Mouse (Mus musculus) layer of hippocampus, adult 6 months (tissue): ENCODE measurements around the gene Eya3. TPM values are rescaled to one million over a fixed set of nuclear protein-coding genes. Genes with fewer than 3 reads are reported as not detected.

ENCODE experiments used
- long read RNA-seq, 2 experiments: library from polyadenylated mRNA; unstranded; transcript quantifications; one replicate each; pipeline ENCODE4 v2.0.0; 2019 to 2020
- polyA plus RNA-seq: library from polyadenylated mRNA; unstranded; fragments of <200 nt; fragmentation: Nextera tagmentation; gene quantifications from 2 replicates; pipeline ENCODE4 v1.2.3, GENCODE M21; 2021

Gene Eya3
- polyA plus RNA-seq = 17.8 and 21.8 TPM in 2 replicates
- long read RNA-seq, experiment 1, partial matches to known transcripts = 0 of 2 reads
- long read RNA-seq, experiment 1, other reads (novel, unspliced or antisense) = 2 of 2 reads
- long read RNA-seq, experiment 2, full-length matches to known transcripts = 4 of 16 reads
- long read RNA-seq, experiment 2, partial matches to known transcripts = 5 of 16 reads
- long read RNA-seq, experiment 2, other reads (novel, unspliced or antisense) = 7 of 16 reads

GRCm38 (mm10) chr4:132638461-132639190 lies at the start of gene Eya3:
Eya3 (plus strand) TSS chr4:132638987.

GRCm38 (mm10) chr4:132732148-132732684 lies 93.4 kb downstream of the Eya3 start, which contains the start of gene Xkr8:
Xkr8 (minus strand) TSS chr4:132732546.

GRCm38 (mm10) chr4:132756974-132757373 lies 118.2 kb downstream of the Eya3 start, which contains the start of gene Smpdl3b:
Smpdl3b (minus strand) TSS chr4:132757252.

DNA sequence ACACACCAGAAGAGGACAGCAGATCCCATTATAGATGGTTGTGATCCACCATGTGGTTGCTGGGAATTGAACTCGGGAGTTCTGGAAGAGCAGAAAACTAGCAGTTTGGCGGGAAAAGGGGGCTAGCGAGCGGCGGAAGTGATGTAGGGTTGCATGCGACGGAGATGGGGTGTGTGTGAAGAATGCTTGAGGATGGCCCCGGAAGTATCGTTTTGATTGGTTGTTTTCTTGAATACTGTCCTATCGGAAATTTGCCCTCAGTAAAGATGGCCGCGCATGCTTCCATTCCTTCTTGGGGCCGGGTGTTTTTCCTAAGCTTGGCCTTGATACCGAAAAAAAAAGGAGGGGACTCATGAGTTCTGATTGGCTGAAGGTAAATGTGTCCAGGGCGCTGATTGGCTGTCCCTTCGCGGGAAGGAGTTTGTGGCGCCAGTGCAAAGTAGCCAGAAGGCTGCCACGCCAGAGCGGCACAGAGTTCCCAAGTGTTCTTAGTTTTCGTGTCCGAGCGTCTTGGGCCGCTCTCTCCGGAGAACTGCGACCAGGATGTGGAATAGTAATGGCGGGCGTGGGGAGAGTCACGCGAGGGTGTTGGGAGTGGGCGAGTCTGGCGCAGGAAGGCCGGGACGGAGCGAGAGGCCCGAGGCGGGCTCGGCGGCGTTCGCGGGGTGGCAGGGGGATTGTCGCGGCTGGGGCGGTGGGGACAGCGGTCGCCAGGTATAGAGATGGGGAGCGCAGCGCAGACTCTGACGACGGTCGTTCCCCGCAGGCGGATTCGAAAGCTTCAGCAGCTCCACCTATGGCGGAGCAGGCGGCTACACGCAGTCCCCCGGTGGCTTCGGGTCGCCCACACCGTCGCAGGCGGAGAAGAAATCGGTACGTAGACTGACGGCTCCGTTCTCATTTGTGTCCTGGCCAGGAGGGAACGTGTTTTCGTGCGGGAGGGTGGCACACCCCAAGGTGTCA lies 129.4 kb downstream of the Eya3 start, which contains the start of gene Rpa2:
Gene Rpa2 (plus strand): TSS at position 419 of the 963 bp plus-strand sequence.

Other genes starting within 250 kb of the Eya3 start
- gene Phactr4, start 216.5 kb upstream of the Eya3 start, polyA plus RNA-seq = 1.4 and 1.6 TPM in 2 replicates
- gene Med18, start 175.1 kb upstream of the Eya3 start, polyA plus RNA-seq = 4.4 and 5.3 TPM in 2 replicates
- 8.4 and 8.5 TPM in 2 replicates for gene Sesn2, start 128.5 kb upstream of the Eya3 start, polyA plus RNA-seq
- gene Atpif1, start 105.3 kb upstream of the Eya3 start, polyA plus RNA-seq = 1,444 and 1,702 TPM in 2 replicates
- 87.8 and 95.3 TPM in 2 replicates for gene Dnajc8, start 103.4 kb upstream of the Eya3 start, polyA plus RNA-seq
- gene Ptafr, start 74.9 kb upstream of the Eya3 start, polyA plus RNA-seq = 2.1 and 4.0 TPM in 2 replicates
- gene Xkr8, start 93.6 kb downstream of the Eya3 start, polyA plus RNA-seq = 2.0 and 3.0 TPM in 2 replicates
- gene Smpdl3b, start 118.3 kb downstream of the Eya3 start, polyA plus RNA-seq = 2.6 and 3.6 TPM in 2 replicates
- 18.4 and 19.9 TPM in 2 replicates for gene Rpa2, start 129.3 kb downstream of the Eya3 start, polyA plus RNA-seq
- 0.59 and 0.72 TPM in 2 replicates for gene Themis2, start 157.4 kb downstream of the Eya3 start, polyA plus RNA-seq
- 10.3 and 10.8 TPM in 2 replicates for gene Ppp1r8, start 204.2 kb downstream of the Eya3 start, polyA plus RNA-seq
- 87.9 and 102 TPM in 2 replicates for gene Stx12, start 245.5 kb downstream of the Eya3 start, polyA plus RNA-seq